Mouse (Mus musculus): ENCODE measurements around the gene Mcm8.

DNA sequence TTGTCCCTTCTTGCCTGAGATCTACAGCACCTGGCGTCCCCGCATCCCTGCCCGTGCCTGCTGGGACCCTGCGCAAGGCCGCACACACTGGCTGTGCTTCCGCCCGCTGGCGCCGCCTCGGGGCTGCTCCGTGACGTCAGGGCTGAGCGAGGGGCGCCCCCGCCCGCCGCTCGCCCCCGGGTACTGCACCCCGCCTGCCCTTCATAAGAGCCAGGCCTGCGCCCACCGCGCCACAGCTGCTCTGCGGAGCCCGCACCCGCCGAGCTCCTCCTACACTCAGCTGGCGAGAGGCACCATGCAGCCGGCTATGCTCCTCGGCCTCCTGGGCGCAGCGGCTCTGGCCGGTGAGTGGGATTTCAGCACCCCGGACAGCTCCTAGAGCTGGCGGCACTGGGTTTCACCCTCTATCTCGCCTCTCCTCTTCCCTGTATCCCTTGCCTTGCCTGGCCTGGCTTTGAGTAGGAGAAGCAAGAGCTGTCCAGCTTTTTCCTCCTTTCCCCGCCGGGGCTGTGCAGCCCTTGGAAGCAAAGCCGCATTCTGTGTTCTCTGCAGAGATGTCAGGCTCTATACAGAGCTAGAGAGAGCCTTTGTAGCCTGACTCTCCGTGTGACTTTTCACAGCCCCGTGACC lies 34.4 kb upstream of the Mcm8 start:
- no peak for TF ChIP-seq CTCF (IDR thresholded peaks at IDR 0.05; ENCODE audit: borderline replicate concordance, insufficient read depth, low read length)
- TF ChIP-seq POLR2A (IDR thresholded peaks at IDR 0.05; ENCODE audit: low read depth, low read length): no peak

Data from embryonic fibroblast, embryonic 13.5 days (primary cell).